Comparison of ENCODE assay signal across 8 mouse cellular contexts in the genomic region with DNA sequence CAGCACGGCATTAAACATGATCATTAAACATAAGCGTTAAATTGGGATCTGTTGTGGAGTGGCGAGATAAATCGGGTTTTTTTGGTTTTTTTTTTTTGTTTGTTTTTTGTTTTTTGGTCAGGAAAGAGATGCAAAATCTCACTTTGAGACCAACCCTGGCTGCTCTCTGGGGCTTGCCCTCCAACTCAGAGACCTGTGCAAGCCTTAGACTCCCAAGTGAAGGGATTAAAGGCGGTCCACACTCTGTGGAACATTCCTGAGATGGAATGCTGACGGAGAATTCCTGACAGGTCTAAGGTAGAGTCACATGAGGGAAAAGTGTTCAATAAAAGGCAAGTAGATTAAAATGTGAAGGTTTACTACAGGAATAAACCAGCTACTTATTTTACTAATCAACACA. TPM values are rescaled to one million over a fixed set of nuclear protein-coding genes. Genes with fewer than 3 reads are reported as not detected.
DNase-seq lines count a peak whose midpoint lies in the region; ATAC-seq and TF ChIP-seq lines count a peak whose summit lies in the region.

No protein-coding gene starts in this region.

- ATAC-seq in hindbrain, embryonic 15.5 days (ENCODE audit: low FRiP score, low read depth): no peak
- ATAC-seq in liver, embryonic 16.5 days (ENCODE audit: low read depth): no peak

- H3K27me3 ChIP-seq in hindbrain, embryonic 15.5 days: no peaks in the 10 kb centered on the region
- peaks cover 26% of the 10 kb centered on the region for H3K27me3 ChIP-seq in liver, embryonic 16.5 days (ENCODE audit: control insufficient read depth, insufficient read depth, low read depth, low read length)

- DNase-seq in gastrocnemius, adult 2 months: no peak
- no peak for DNase-seq in gastrocnemius, adult 8-10 months (ENCODE audit: low spot score in 2 of 2)
- peak; percentile 27 for DNase-seq in Muller cell, postnatal 12 days (ENCODE audit: inconsistent ontology term)
- DNase-seq in natural killer cell, adult 2 months (ENCODE audit: low spot score in 2 of 2): no peak
- no peak for DNase-seq in retina, postnatal 1 day
- no peak for DNase-seq in urinary bladder, postnatal 14 days (ENCODE audit: low spot score)

- peak overlapping the region; percentile 79 for H3K4me3 ChIP-seq in gastrocnemius, adult 2 months
- peak overlapping the region; percentile 82 for H3K4me3 ChIP-seq in hindbrain, embryonic 15.5 days
- H3K4me3 ChIP-seq in liver, embryonic 16.5 days (ENCODE audit: low read depth, low read length): peak overlapping the region; percentile 83

- H3K9me3 ChIP-seq in hindbrain, embryonic 15.5 days: no peaks in the 10 kb centered on the region
- H3K9me3 ChIP-seq in liver, embryonic 16.5 days (replicated peaks; ENCODE audit: control insufficient read depth, low read length): no peaks in the 10 kb centered on the region

- intact Hi-C loops in gastrocnemius, adult 2 months (cut with DNase I): no loop called here

- peak overlapping the region; percentile 96 for H3K27ac ChIP-seq in gastrocnemius, adult 2 months
- H3K27ac ChIP-seq in hindbrain, embryonic 15.5 days (replicated peaks): peak overlapping the region; percentile 83
- H3K27ac ChIP-seq in liver, embryonic 16.5 days (ENCODE audit: low read length): peak overlapping the region; percentile 77; the same call in 1 of the 2 replicates

- peak overlapping the region; percentile 68 for H3K4me2 ChIP-seq in hindbrain, embryonic 15.5 days
- H3K4me2 ChIP-seq in liver, embryonic 16.5 days (ENCODE audit: low read depth, low read length): peak overlapping the region; percentile 82

- no peaks in the 10 kb centered on the region for H3K36me3 ChIP-seq in hindbrain, embryonic 15.5 days
- no peaks in the 10 kb centered on the region for H3K36me3 ChIP-seq in liver, embryonic 16.5 days (ENCODE audit: control insufficient read depth, insufficient read depth)

- H3K9ac ChIP-seq in hindbrain, embryonic 15.5 days: peak overlapping the region; percentile 79
- peak overlapping the region; percentile 77 for H3K9ac ChIP-seq in liver, embryonic 16.5 days (ENCODE audit: low read depth, low read length)

- peaks cover 22% of the 10 kb centered on the region for H3K4me1 ChIP-seq in hindbrain, embryonic 15.5 days (replicated peaks)
- H3K4me1 ChIP-seq in liver, embryonic 16.5 days (ENCODE audit: control insufficient read depth, low read depth, low read length): peaks cover 8% of the 10 kb centered on the region

- 6% methylated on average over 6 of the region's 6 CpGs for WGBS in hindbrain, embryonic 15.5 days
- 16% methylated on average over 6 of the region's 6 CpGs for WGBS in liver, embryonic 16.5 days (ENCODE audit: insufficient replicate concordance)

- no peak for TF ChIP-seq CTCF in gastrocnemius, adult 2 months (IDR thresholded peaks at IDR 0.05)

RNA-seq across cellular contexts. Expression of a gene that starts 0.5 kb away (rescaled TPM):
- total RNA-seq in gastrocnemius, adult 2 months (2021): 10 to 100 TPM; 33.6 to 52.7 TPM
- 10 to 100 TPM; 20.0 to 43.6 (median 25.2) TPM for total RNA-seq in gastrocnemius, adult 8-10 months (2022)
- polyA plus RNA-seq in hindbrain, embryonic 15.5 days (2015; fragmentation: Nextera tagmentation; extraction: Ambion mirVana): 69.7 and 71.9 TPM in 2 replicates
- polyA plus RNA-seq in liver, embryonic 16.5 days (2015; fragmentation: Nextera tagmentation; extraction: Ambion mirVana): 8.0 and 8.2 TPM in 2 replicates
